Mouse (Mus musculus) heart, embryonic 11.5 days (tissue): ENCODE results near the gene Ppp1r11. TPM values are rescaled to one million over a fixed set of nuclear protein-coding genes. Genes with fewer than 3 reads are reported as not detected.

Experiments
- polyA plus RNA-seq: library from polyadenylated mRNA; unstranded; fragments of >200 nt; fragmentation: Nextera tagmentation; extraction: Ambion mirVana; gene quantifications from 2 replicates; pipeline ENCODE4 v1.2.1, GENCODE M21; 2014

The Ppp1r11 gene
- polyA plus RNA-seq, 1 experiment from 2014 or later, result 97.4 TPM

Other genes starting within 250 kb of the Ppp1r11 start
- not detected in 2 replicates for gene H2-M10.5, start 178.8 kb downstream of the Ppp1r11 start, polyA plus RNA-seq
- gene H2-M10.6, start 139.6 kb downstream of the Ppp1r11 start, polyA plus RNA-seq, result not detected in 2 replicates
- 21.4 and 21.9 TPM in 2 replicates for gene Trim26, start 114.6 kb downstream of the Ppp1r11 start, polyA plus RNA-seq
- gene Trim15, start 84.5 kb downstream of the Ppp1r11 start, polyA plus RNA-seq, result 0.31 and 0.39 TPM in 2 replicates
- gene Trim10, start 82.2 kb downstream of the Ppp1r11 start, polyA plus RNA-seq, result 28.7 and 32.3 TPM in 2 replicates
- not detected in 2 replicates for gene Trim40, start 61.6 kb downstream of the Ppp1r11 start, polyA plus RNA-seq
- gene Trim31, start 53.6 kb downstream of the Ppp1r11 start, polyA plus RNA-seq, result not detected in 2 replicates
- 0.10 and 0.17 TPM in 2 replicates for gene Rnf39, start 8.8 kb downstream of the Ppp1r11 start, polyA plus RNA-seq
- 42.9 and 44.1 TPM in 2 replicates for gene Znrd1, start 6.8 kb upstream of the Ppp1r11 start, polyA plus RNA-seq
- 7.9 and 8.6 TPM in 2 replicates for gene Znrd1as, start 6.9 kb upstream of the Ppp1r11 start, polyA plus RNA-seq
- not detected in 2 replicates for gene 2410137M14Rik, start 29.5 kb upstream of the Ppp1r11 start, polyA plus RNA-seq
- gene H2-M5, start 37.8 kb upstream of the Ppp1r11 start, polyA plus RNA-seq, result 0.24 and 0.49 TPM in 2 replicates
- 66.7 and 70.1 TPM in 2 replicates for gene Zfp57, start 49.4 kb upstream of the Ppp1r11 start, polyA plus RNA-seq
- 0.25 TPM in 1 of 2 replicates, not detected in the other for gene Mog, start 71.7 kb upstream of the Ppp1r11 start, polyA plus RNA-seq
- 4.4 and 6.0 TPM in 2 replicates for gene Gabbr1, start 94.2 kb upstream of the Ppp1r11 start, polyA plus RNA-seq
- not detected in 2 replicates for gene Olfr90, start 136.8 kb upstream of the Ppp1r11 start, polyA plus RNA-seq
- gene Olfr91, start 146.5 kb upstream of the Ppp1r11 start, polyA plus RNA-seq, result not detected in 2 replicates
- gene Olfr92, start 168.3 kb upstream of the Ppp1r11 start, polyA plus RNA-seq, result not detected in 2 replicates
- not detected in 2 replicates for gene Olfr93, start 209.8 kb upstream of the Ppp1r11 start, polyA plus RNA-seq
- gene Ubd, start 242.2 kb upstream of the Ppp1r11 start, polyA plus RNA-seq, result not detected in 2 replicates
- not detected in 2 replicates for gene Olfr94, start 249.3 kb upstream of the Ppp1r11 start, polyA plus RNA-seq